Mouse (Mus musculus) macrophage (primary cell): ENCODE results near the gene Gm5862. TPM values are rescaled to one million over a fixed set of nuclear protein-coding genes. Genes with fewer than 3 reads are reported as not detected.
"Not testable (repeated sequence)": the region's sequence is repeated elsewhere in the genome, so short reads cannot be mapped to it uniquely, and the experiment has no call there.

Experiments
- H3K27ac ChIP-seq: fragments of 350-480 bp; formaldehyde crosslinking; 2 replicates; pipeline ENCODE4 v1.9.0; 2021
- H3K36me3 ChIP-seq: fragments of 350-480 bp; formaldehyde crosslinking; 2 replicates; pipeline ENCODE4 v1.9.0; 2021; ENCODE audit errors: inconsistent target
- H3K4me3 ChIP-seq: fragments of 350-480 bp; formaldehyde crosslinking; 2 replicates; pipeline ENCODE4 v1.9.0; 2021; ENCODE audit errors: inconsistent target
- H3K79me2 ChIP-seq: fragments of 350-480 bp; formaldehyde crosslinking; 2 replicates; pipeline ENCODE4 v1.9.0; 2021; ENCODE audit errors: inconsistent target
- WGBS: methylation state at CpG from one replicate; pipeline ENCODE4 v1.1.7; 2026; ENCODE audit warnings: inconsistent platforms; ENCODE audit not compliant: missing documents; 5-methylcytosine and 5-hydroxymethylcytosine counted together
- polyA plus RNA-seq: library from polyadenylated mRNA; stranded (reverse); fragments of 250-400 nt; gene quantifications from 3 replicates; pipeline ENCODE4 v1.2.4, GENCODE M21; 2018; ENCODE audit warnings: inconsistent platforms
- total RNA-seq, 78 experiments: library from RNA; depleted of rRNA; stranded (reverse); fragments of 250-400 nt; gene quantifications; 1 replicate in 9 of 78; 2 replicates in 24 of 78; 3 replicates in 43 of 78; 4 replicates in 2 of 78; pipeline ENCODE4 v1.2.4; 2018; ENCODE audit warnings: inconsistent platforms in 56 of 78

The Gm5862 gene
- not detected for total RNA-seq (2018; cell fraction: chromatin; rRNA removed)
- not detected for total RNA-seq (2018; cell fraction: cytosol; rRNA removed)
- total RNA-seq (2018; cell fraction: nucleus; rRNA removed) = not detected
- not detected in 3 replicates for polyA plus RNA-seq

DNA sequence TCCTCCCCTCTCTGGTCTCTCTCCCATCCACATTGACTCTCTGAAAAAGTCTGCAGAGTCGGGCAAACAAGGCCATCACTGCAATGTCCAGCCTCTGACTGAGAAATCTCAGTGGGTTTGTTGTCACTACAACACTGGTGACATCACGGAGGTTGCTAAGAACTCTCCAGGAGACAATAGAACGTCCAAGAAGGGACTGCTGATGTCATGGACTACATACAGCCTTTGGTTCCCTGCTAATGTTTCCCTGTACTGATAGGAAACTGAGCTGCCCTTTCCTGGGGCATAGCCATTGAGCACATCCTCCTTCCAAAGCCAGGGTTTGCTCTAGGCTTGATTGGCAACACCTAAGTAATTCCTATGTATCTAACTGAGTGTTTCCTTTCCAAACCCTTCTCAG lies at the start of gene Gm5862:
Gene Gm5862, minus strand, starts transcription at position 101 of the 400 bp plus-strand sequence.
- no CpG with 5 or more reads among the region's 3 CpGs for WGBS
- H3K4me3 ChIP-seq, H3K36me3 ChIP-seq, H3K27ac ChIP-seq, H3K79me2 ChIP-seq: not testable (repeated sequence)

DNA sequence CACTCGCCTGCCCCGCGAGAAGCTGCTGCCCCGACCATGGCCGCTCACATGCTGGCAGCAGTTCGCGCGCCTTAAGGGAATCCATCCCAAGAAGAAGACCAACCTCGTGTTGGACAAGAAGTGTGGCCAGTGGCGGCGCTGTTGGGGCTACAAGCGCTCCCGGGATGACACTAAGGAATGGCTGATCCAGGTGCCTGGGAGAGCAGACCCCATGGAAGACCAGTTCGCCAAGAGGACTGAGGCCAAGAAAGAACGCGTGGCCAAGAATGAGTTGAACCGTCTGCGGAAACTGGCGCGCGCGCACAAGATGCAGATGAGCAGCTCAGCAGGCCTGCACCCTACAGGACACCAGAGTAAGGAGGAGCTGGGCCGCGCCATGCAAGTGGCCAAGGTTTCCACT lies 48.0 kb upstream of the Gm5862 start:
- Histone ChIP-seq H3K79me2 (no peaks in the 10 kb centered on the region), H3K4me3 (no peak overlapping the region), H3K36me3 (no peaks in the 10 kb centered on the region), H3K27ac (no peak overlapping the region)
- WGBS = 85% methylated on average over 24 of the region's 24 CpGs

DNA sequence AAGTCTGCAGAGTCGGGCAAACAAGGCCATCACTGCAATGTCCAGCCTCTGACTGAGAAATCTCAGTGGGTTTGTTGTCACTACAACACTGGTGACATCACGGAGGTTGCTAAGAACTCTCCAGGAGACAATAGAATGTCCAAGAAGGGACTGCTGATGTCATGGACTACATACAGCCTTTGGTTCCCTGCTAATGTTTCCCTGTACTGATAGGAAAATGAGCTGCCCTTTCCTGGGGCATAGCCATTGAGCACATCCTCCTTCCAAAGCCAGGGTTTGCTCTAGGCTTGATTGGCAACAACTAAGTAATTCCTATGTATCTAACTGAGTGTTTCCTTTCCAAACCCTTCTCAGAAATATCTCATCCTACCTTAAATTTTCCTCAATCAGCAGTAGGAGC lies 35.8 kb upstream of the Gm5862 start, which contains the start of gene Gm7347:
Gene Gm7347, minus strand, starts transcription at position 101 of the 400 bp plus-strand sequence.
- H3K4me3 ChIP-seq, H3K79me2 ChIP-seq, H3K27ac ChIP-seq, H3K36me3 ChIP-seq: not testable (repeated sequence)
- no CpG with 5 or more reads among the region's 2 CpGs for WGBS

DNA sequence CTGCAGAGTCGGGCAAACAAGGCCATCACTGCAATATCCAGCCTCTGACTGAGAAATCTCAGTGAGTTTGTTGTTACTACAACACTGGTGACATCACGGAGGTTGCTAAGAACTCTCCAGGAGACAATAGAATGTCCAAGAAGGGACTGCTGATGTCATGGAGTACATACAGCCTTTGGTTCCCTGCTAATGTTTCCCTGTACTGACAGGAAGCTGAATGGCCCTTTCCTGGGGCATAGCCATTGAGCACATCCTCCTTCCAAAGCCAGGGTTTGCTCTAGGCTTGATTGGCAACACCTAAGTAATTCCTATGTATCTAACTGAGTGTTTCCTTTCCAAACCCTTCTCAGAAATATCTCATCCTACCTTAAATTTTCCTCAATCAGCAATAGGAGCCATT lies 16.7 kb upstream of the Gm5862 start, which contains the start of gene Speer4a:
Gene Speer4a, minus strand, starts transcription at position 101 of the 400 bp plus-strand sequence.
- not testable (repeated sequence) for H3K4me3 ChIP-seq, H3K79me2 ChIP-seq, H3K27ac ChIP-seq, H3K36me3 ChIP-seq
- WGBS = 58% methylated on average over 2 of the region's 2 CpGs

DNA sequence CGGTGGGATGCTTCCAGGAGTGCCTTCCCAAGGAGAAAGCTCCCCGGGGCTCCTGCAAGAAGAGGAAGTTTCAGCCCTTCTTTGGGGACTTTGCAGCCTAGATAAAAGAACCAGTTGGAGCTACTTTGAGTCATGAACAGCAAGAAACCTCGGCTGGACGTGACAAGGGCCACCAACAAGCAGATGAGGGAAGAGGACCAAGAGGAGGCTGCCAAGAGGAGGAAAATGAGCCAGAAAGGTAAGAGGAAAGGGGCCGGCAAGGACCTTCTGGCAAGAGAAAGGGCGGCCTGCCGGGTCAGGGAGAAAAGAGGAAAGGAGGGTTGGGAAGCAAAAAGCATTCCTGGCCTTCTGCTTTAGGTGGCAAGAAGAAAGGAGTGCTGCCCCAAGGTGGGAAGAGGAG lies 15.0 kb downstream of the Gm5862 start:
- WGBS = 48% methylated on average over 3 of the region's 7 CpGs
- H3K79me2 ChIP-seq, H3K4me3 ChIP-seq: not testable (repeated sequence)

DNA sequence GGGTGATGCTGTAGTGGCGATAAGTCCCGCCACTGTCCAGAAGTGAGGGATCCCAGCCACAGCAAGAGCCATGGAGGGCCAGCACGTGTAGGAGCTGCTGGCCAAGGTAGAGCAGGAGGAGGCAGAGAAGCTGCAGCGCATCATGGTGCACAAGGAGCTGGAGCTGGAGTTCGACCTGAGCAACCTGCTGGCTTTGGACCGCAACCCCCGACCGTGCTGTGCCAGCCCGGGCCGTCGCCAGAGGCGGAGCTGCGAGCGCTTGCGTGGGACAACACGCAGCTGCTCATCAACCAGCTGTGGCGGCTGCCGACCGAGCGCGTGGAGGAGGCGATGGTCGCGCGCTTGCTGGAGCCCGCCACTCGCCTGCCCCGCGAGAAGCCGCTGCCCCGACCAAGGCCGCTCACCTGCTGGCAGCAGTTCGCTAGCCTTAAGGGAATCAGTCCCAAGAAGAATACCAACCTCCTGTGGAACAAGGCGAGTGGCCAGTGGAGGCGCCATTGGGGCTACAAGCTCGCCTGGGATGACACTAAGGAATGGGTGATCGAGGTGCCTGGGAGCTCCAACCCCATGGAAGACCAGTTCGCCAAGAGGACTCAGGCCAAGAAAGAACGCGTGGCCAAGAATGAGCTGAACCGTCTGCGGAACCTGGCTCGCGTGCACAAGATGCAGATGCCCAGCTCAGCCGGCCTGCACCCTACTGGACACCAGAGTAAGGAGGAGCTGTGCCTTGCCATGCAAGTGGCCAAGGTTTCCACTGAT lies 15.6 kb downstream of the Gm5862 start:
- not testable (repeated sequence) for H3K27ac ChIP-seq, H3K4me3 ChIP-seq, H3K36me3 ChIP-seq, H3K79me2 ChIP-seq
- WGBS = 26% methylated on average over 37 of the region's 45 CpGs

More for the DNA sequence above, 15.0 kb downstream of the Gm5862 start:
- not testable (repeated sequence) for H3K36me3 ChIP-seq, H3K27ac ChIP-seq

DNA sequence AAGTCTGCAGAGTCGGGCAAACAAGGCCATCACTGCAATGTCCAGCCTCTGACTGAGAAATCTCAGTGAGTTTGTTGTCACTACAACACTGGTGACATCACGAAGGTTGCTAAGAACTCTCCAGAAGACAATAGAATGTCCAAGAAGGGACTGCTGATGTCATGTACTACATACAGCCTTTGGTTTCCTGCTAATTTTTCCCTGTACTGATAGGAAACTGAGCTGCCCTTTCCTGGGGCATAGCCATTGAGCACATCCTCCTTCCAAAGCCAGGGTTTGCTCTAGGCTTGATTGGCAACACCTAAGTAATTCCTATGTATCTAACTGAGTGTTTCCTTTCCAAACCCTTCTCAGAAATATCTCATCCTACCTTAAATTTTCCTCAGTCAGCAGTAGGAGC lies 18.0 kb downstream of the Gm5862 start, which contains the start of gene Gm1979:
Gene Gm1979, minus strand, starts transcription at position 101 of the 400 bp plus-strand sequence.
- not testable (repeated sequence) for H3K27ac ChIP-seq, H3K79me2 ChIP-seq, H3K36me3 ChIP-seq, H3K4me3 ChIP-seq
- WGBS = no CpG with 5 or more reads among the region's 2 CpGs

DNA sequence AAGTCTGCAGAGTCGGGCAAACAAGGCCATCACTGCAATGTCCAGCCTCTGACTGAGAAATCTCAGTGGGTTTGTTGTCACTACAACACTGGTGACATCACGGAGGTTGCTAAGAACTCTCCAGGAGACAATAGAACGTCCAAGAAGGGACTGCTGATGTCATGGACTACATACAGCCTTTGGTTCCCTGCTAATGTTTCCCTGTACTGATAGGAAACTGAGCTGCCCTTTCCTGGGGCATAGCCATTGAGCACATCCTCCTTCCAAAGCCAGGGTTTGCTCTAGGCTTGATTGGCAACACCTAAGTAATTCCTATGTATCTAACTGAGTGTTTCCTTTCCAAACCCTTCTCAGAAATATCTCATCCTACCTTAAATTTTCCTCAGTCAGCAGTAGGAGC lies 34.2 kb downstream of the Gm5862 start, which contains the start of gene Gm21698:
Gene Gm21698, minus strand, starts transcription at position 101 of the 400 bp plus-strand sequence.
- not testable (repeated sequence) for H3K36me3 ChIP-seq, H3K4me3 ChIP-seq, H3K27ac ChIP-seq, H3K79me2 ChIP-seq
- no CpG with 5 or more reads among the region's 3 CpGs for WGBS

DNA sequence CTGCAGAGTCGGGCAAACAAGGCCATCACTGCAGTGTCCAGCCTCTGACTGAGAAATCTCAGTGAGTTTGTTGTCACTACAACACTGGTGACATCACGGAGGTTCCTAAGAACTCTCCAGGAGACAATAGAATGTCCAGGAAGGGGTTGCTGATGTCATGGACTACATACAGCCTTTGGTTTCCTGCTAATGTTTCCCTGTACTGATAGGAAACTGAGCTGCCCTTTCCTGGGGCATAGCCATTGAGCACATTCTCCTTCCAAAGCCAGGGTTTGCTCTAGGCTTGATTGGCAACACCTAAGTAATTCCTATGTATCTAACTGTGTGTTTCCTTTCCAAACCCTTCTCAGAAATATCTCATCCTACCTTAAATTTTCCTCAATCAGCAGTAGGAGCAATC lies 50.2 kb downstream of the Gm5862 start, which contains the start of gene Gm21680:
Gene Gm21680, minus strand, starts transcription at position 101 of the 400 bp plus-strand sequence.
- not testable (repeated sequence) for H3K79me2 ChIP-seq, H3K36me3 ChIP-seq, H3K27ac ChIP-seq, H3K4me3 ChIP-seq
- WGBS = no CpG with 5 or more reads among the region's 2 CpGs

Other genes with a start within 250 kb of the Gm5862 start
- gene Gm21663, start 80.5 kb downstream of the Gm5862 start, polyA plus RNA-seq = not detected in 3 replicates
- gene Gm21671, start 68.5 kb downstream of the Gm5862 start, polyA plus RNA-seq = not detected in 3 replicates
- gene Gm21680, start 50.3 kb downstream of the Gm5862 start, polyA plus RNA-seq = not detected in 3 replicates
- gene Gm21698, start 34.3 kb downstream of the Gm5862 start, polyA plus RNA-seq = not detected in 3 replicates
- gene Gm1979, start 18.1 kb downstream of the Gm5862 start, polyA plus RNA-seq = not detected in 3 replicates
- gene Speer4a, start 16.6 kb upstream of the Gm5862 start, polyA plus RNA-seq = not detected in 3 replicates
- gene Gm7347, start 35.7 kb upstream of the Gm5862 start, polyA plus RNA-seq = not detected in 3 replicates
- not detected in 3 replicates for gene Gm10471, start 66.4 kb upstream of the Gm5862 start, polyA plus RNA-seq
- not detected in 3 replicates for gene 5031410I06Rik, start 82.4 kb upstream of the Gm5862 start, polyA plus RNA-seq
- not detected in 3 replicates for gene Gm10220, start 98.5 kb upstream of the Gm5862 start, polyA plus RNA-seq
- gene Gm7361, start 234.8 kb upstream of the Gm5862 start, polyA plus RNA-seq = not detected in 3 replicates